Mouse (Mus musculus) stomach, postnatal 0 days (tissue): ENCODE measurements around the gene Snupn.
"Not testable (repeated sequence)": the region's sequence is repeated elsewhere in the genome, so short reads cannot be mapped to it uniquely, and the experiment has no call there.

Experiments used
- CTCF ChIP-seq: IDR thresholded peaks from 2 replicates; pipeline ENCODE4 v1.5.1; 2016; ENCODE audit warnings: antibody characterized with exemption, low read depth, mild to moderate bottlenecking, moderate library complexity
- EP300 ChIP-seq: optimal IDR thresholded peaks from 2 replicates; pipeline ENCODE3; 2016; ENCODE audit warnings: antibody characterized with exemption

DNA sequence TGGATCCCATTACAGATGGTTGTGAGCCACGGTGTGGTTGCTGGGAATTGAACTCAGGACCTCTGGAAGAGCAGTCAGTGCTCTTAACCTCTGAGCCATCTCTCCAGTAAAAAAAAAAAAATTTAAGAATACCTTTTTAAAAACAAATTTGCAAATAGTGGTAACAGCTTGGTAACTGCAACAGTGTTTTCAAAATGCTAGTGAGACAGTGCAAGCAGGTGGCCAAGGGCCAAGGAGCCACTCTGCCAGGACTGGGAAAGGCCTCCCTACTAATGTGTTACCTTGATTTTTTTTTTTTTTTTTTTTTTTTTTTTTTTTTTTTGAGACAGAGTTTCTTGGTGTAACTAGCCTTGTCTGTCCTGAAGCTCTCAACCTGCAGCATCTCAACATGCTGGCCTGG is 46.5 kb downstream of the Snupn start:
- not testable (repeated sequence) for TF ChIP-seq EP300, CTCF
